ENCODE assay signal across 13 mouse cellular contexts in the genomic region with DNA sequence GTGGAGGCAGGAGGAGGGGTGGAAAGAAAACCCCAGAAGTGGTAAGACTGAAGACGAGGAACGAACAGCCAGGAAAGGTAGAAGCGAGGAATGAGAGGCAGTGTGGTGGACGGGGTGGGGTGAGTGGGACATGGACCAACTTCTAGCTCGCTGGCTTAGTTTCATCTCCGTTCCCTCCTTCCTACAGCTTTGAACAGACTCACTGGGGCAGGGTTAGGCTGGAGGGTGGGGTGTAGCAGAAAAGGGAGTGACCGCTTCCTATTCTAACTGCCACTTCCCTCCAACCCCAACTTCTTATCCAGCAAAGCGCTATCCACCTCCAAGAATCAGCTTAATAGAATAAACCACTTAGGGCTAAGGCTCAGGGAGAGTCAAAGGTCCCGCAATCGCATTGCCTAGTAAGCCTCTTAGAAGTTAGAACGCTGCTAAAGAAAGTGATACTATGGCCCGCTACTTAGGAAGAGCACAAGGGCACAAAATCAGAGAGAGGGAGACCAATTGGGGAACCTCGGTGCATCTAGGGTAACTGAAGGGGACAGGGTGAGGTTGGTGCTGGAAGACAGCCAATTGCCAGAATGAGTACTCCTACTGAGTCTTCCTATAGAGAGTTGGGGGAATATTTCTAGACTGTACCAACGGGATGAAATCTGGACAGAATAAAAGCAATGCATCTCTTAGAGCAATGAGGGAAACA. TPM values are rescaled to one million over a fixed set of nuclear protein-coding genes. Genes with fewer than 3 reads are reported as not detected.
DNase-seq lines count a peak whose midpoint lies in the region; ATAC-seq and TF ChIP-seq lines count a peak whose summit lies in the region.
"Had no signal": no experiment of that assay in that cellular context is flagged by ENCODE, and none has a peak within 500 bp of the region (broad histone marks: within the 10 kb centered on the region; RNA-seq: fewer than 3 reads in every experiment).

No protein-coding gene starts in this region.

- no peak for ATAC-seq in lung, embryonic 14.5 days (ENCODE audit: insufficient read depth)
- ATAC-seq in erythroid progenitor cell, adult 5-6 weeks (replicated peaks; ENCODE audit: low FRiP score, poor library complexity, severe bottlenecking) = peak; percentile 80
- ATAC-seq in megakaryocyte, adult 5-6 weeks (ENCODE audit: poor library complexity, severe bottlenecking) = peak; percentile 55
- ATAC-seq: hindbrain, embryonic 16.5 days had no signal

- H3K9me3 ChIP-seq in lung, embryonic 14.5 days (ENCODE audit: low read depth, low read length) = no peaks in the 10 kb centered on the region

- no peak overlapping the region for H3K9ac ChIP-seq in lung, embryonic 14.5 days

- peaks cover 12% of the 10 kb centered on the region; the same call in 1 of the 2 replicates for H3K4me1 ChIP-seq in lung, embryonic 14.5 days (ENCODE audit: insufficient read depth)
- 0 out of 2 replicates have a peak, but pooled peaks cover 2% of the 10 kb centered on the region for H3K4me1 ChIP-seq in lung, adult 2 months (ENCODE audit: control insufficient read depth, insufficient read depth, low read length)

- no peaks in the 10 kb centered on the region for H3K36me3 ChIP-seq in lung, embryonic 14.5 days (ENCODE audit: insufficient read depth)

- peak overlapping the region; percentile 15; the same call in 1 of the 2 replicates for H3K4me2 ChIP-seq in lung, embryonic 14.5 days

- peaks cover 16% of the 10 kb centered on the region; the same call in 1 of the 2 replicates for H3K27me3 ChIP-seq in lung, embryonic 14.5 days (ENCODE audit: insufficient read depth, low read length)

- no peak overlapping the region for H3K4me3 ChIP-seq in lung, embryonic 14.5 days (ENCODE audit: low read depth, low read length)
- H3K4me3 ChIP-seq in lung, adult 2 months (replicated peaks; ENCODE audit: extremely low read depth, low read depth, low read length) = no peak overlapping the region

- intact Hi-C loops in left cerebral cortex, postnatal 36 days (cut with DNase I) = no loop called here

- no peak overlapping the region for H3K27ac ChIP-seq in lung, embryonic 14.5 days (ENCODE audit: low read depth)

- WGBS in lung, embryonic 14.5 days = 57% methylated on average over 14 of the region's 14 CpGs
- WGBS in lung, adult 2 months = 42% methylated on average over 14 of the region's 14 CpGs

- DNase-seq in lung, embryonic 14.5 days = no peak
- DNase-seq in lung, adult 2 months = no peak
- DNase-seq in MEL-GATA-1-ER (ENCODE audit: extremely low read depth, low read depth) = peak; percentile 79
- DNase-seq in layer of hippocampus, adult 8-10 months (ENCODE audit: low spot score in 2 of 2) = no peak
- no peak for DNase-seq in left cerebral cortex, postnatal 36 days (ENCODE audit: low spot score in 2 of 2)
- no peak for DNase-seq in urinary bladder, postnatal 14 days (ENCODE audit: low spot score)
- DNase-seq: adrenal gland, adult 8-10 months; cerebellum, adult 11 months; kidney, postnatal 10 days; lung, postnatal 14 days had no signal

- no peak for TF ChIP-seq CTCF in lung, embryonic 14.5 days (IDR thresholded peaks at IDR 0.05; ENCODE audit: low read depth)
- TF ChIP-seq CTCF in lung, adult 2 months (IDR thresholded peaks at IDR 0.05; ENCODE audit: insufficient read depth, low read length) = no peak

- TF ChIP-seq POLR2A in lung, adult 2 months (IDR thresholded peaks at IDR 0.05; ENCODE audit: borderline replicate concordance, extremely low read depth, low read depth, low read length) = no peak

RNA-seq across cellular contexts. Expression of a gene that starts 23.4 kb away (rescaled TPM):
- polyA plus RNA-seq in lung, embryonic 14.5 days (2014; fragmentation: Nextera tagmentation; extraction: Ambion mirVana) = 65.4 and 76.1 TPM in 2 replicates
- polyA plus RNA-seq in lung, adult 2 months (2012; rRNA removed) = 73.8 and 108 TPM in 2 replicates
- total RNA-seq in erythroid progenitor cell, adult 5-6 weeks (2015; ENCODE audit: low replicate concordance) = 20.9 and 22.6 TPM in 2 replicates
- total RNA-seq in erythroid progenitor cell, adult 5-6 weeks (2017; ENCODE audit: low replicate concordance) = 10.1 and 21.9 TPM in 2 replicates
- 38.7 and 40.6 TPM in 2 replicates for total RNA-seq in megakaryocyte, adult 5-6 weeks (2015)
- 76.7 and 84.3 TPM in 2 replicates for total RNA-seq in megakaryocyte, adult 5-6 weeks (2017)
- total RNA-seq in layer of hippocampus, adult 8-10 months (2022) = 100 to 1,000 TPM; 171 to 184 (median 178) TPM
- total RNA-seq in left cerebral cortex, postnatal 36 days (2021) = 100 to 1,000 TPM; 193 to 218 TPM
